Mouse (Mus musculus) cerebellum, adult 2 months (tissue): Measurements from ENCODE around the gene Cd83.

ENCODE experiments used
- CTCF ChIP-seq: fragments of 200-500 bp; IDR thresholded peaks from 2 replicates; pipeline ENCODE4 v1.5.1; 2011; ENCODE audit warnings: low read depth, mild to moderate bottlenecking, control low read depth, low read length, moderate library complexity, borderline replicate concordance; ENCODE audit not compliant: insufficient read depth
- POLR2A ChIP-seq: fragments of 200-500 bp; IDR thresholded peaks from 2 replicates; pipeline ENCODE4 v1.6.1; 2011; ENCODE audit warnings: low read length, control low read depth, borderline replicate concordance; ENCODE audit not compliant: insufficient read depth

- no peak for TF ChIP-seq POLR2A
- no peak for TF ChIP-seq CTCF
Measured at GRCm38 (mm10) chr13:43805159-43805758, 20.7 kb downstream of the Cd83 start.
